Mouse (Mus musculus): ENCODE results near the gene Lefty2. TPM values are rescaled to one million over a fixed set of nuclear protein-coding genes. Genes with fewer than 3 reads are reported as not detected.
"Not testable (repeated sequence)": the region's sequence is repeated elsewhere in the genome, so short reads cannot be mapped to it uniquely, and the experiment has no call there.

Lefty2 gene
- polyA plus RNA-seq, 1 experiment from 2014 or later: 0.28 TPM

GRCm38 (mm10) chr1:180917053-180917452 lies 24.1 kb downstream of the Lefty2 start:
- Histone ChIP-seq H3K27me3 (no peaks in the 10 kb centered on the region), H3K4me3 (no peak overlapping the region), H3K9ac (no peak overlapping the region), H3K4me1 (peaks cover 22% of the 10 kb centered on the region), H3K27ac (no peak overlapping the region), H3K9me3 (no peaks in the 10 kb centered on the region), H3K36me3 (no peaks in the 10 kb centered on the region), H3K4me2 (no peak overlapping the region)
- no peak for ATAC-seq (ENCODE audit: insufficient number of reproducible peaks, low FRiP score, low TSS enrichment, low read depth)
- WGBS: 46% methylated on average over 1 of the region's 1 CpGs

- WGBS: 42% methylated on average over 8 of the region's 8 CpGs
Measured at GRCm38 (mm10) chr1:180919686-180920085, 26.8 kb downstream of the Lefty2 start.

GRCm38 (mm10) chr1:180922273-180923048 lies 29.6 kb downstream of the Lefty2 start:
- Histone ChIP-seq H3K9me3 (no peaks in the 10 kb centered on the region), H3K4me1 (no peaks in the 10 kb centered on the region), H3K27ac (no peak overlapping the region), H3K4me3 (no peak overlapping the region), H3K27me3 (0 out of 2 replicates have a peak, but pooled peaks cover under 1% of the 10 kb centered on the region), H3K4me2 (no peak overlapping the region), H3K36me3 (no peaks in the 10 kb centered on the region), H3K9ac (no peak overlapping the region)
- no peak for ATAC-seq (ENCODE audit: insufficient number of reproducible peaks, low FRiP score, low TSS enrichment, low read depth)
- WGBS: 53% methylated on average over 6 of the region's 6 CpGs

More at GRCm38 (mm10) chr1:180919686-180920085, 26.8 kb downstream of the Lefty2 start:
- Histone ChIP-seq H3K27me3 (no peaks in the 10 kb centered on the region), H3K4me2 (no peak overlapping the region), H3K4me3 (no peak overlapping the region), H3K9me3 (no peaks in the 10 kb centered on the region), H3K27ac (no peak overlapping the region), H3K4me1 (no peaks in the 10 kb centered on the region), H3K36me3 (no peaks in the 10 kb centered on the region), H3K9ac (no peak overlapping the region)
- no peak for ATAC-seq (ENCODE audit: insufficient number of reproducible peaks, low FRiP score, low TSS enrichment, low read depth)

GRCm38 (mm10) chr1:180924737-180925136 lies 31.8 kb downstream of the Lefty2 start:
- H3K4me1 ChIP-seq: no peaks in the 10 kb centered on the region
- no peaks in the 10 kb centered on the region for H3K9me3 ChIP-seq
- no peak overlapping the region for H3K4me3 ChIP-seq
- 45% methylated on average over 2 of the region's 2 CpGs for WGBS
- no peak overlapping the region for H3K4me2 ChIP-seq
- no peak overlapping the region for H3K27ac ChIP-seq
- no peak for ATAC-seq (ENCODE audit: insufficient number of reproducible peaks, low FRiP score, low TSS enrichment, low read depth)
- no peaks in the 10 kb centered on the region for H3K36me3 ChIP-seq
- no peak overlapping the region for H3K9ac ChIP-seq
- peaks cover 9% of the 10 kb centered on the region; the same call in 1 of the 2 replicates for H3K27me3 ChIP-seq

- 73% methylated on average over 4 of the region's 4 CpGs for WGBS
- no peak overlapping the region for H3K4me3 ChIP-seq
- H3K9me3 ChIP-seq: no peaks in the 10 kb centered on the region
- H3K4me1 ChIP-seq: no peaks in the 10 kb centered on the region
- H3K36me3 ChIP-seq: no peaks in the 10 kb centered on the region
- ATAC-seq (ENCODE audit: insufficient number of reproducible peaks, low FRiP score, low TSS enrichment, low read depth): no peak
- peaks cover 9% of the 10 kb centered on the region; the same call in 1 of the 2 replicates for H3K27me3 ChIP-seq
- no peak overlapping the region for H3K9ac ChIP-seq
- H3K4me2 ChIP-seq: no peak overlapping the region
- no peak overlapping the region for H3K27ac ChIP-seq
Measured at GRCm38 (mm10) chr1:180926286-180926685, 33.4 kb downstream of the Lefty2 start.

- H3K9me3 ChIP-seq: no peaks in the 10 kb centered on the region
- no peaks in the 10 kb centered on the region for H3K4me1 ChIP-seq
- WGBS: 40% methylated on average over 2 of the region's 2 CpGs
- no peak overlapping the region for H3K9ac ChIP-seq
- H3K4me3 ChIP-seq: no peak overlapping the region
- no peaks in the 10 kb centered on the region for H3K36me3 ChIP-seq
- H3K4me2 ChIP-seq: no peak overlapping the region
- ATAC-seq (ENCODE audit: insufficient number of reproducible peaks, low FRiP score, low TSS enrichment, low read depth): no peak
- H3K27ac ChIP-seq: no peak overlapping the region
- peaks cover 27% of the 10 kb centered on the region for H3K27me3 ChIP-seq
Measured at GRCm38 (mm10) chr1:180929599-180929998, 36.7 kb downstream of the Lefty2 start.

GRCm38 (mm10) chr1:180931106-180931505 lies 38.2 kb downstream of the Lefty2 start:
- H3K4me1 ChIP-seq: no peaks in the 10 kb centered on the region
- no peak overlapping the region for H3K4me3 ChIP-seq
- H3K9ac ChIP-seq: no peak overlapping the region
- no peaks in the 10 kb centered on the region for H3K9me3 ChIP-seq
- no peak for ATAC-seq (ENCODE audit: insufficient number of reproducible peaks, low FRiP score, low TSS enrichment, low read depth)
- H3K4me2 ChIP-seq: no peak overlapping the region
- peaks cover 42% of the 10 kb centered on the region for H3K27me3 ChIP-seq
- 51% methylated on average over 3 of the region's 3 CpGs for WGBS
- H3K27ac ChIP-seq: no peak overlapping the region
- no peaks in the 10 kb centered on the region for H3K36me3 ChIP-seq

- Histone ChIP-seq H3K4me1 (0 out of 2 replicates have a peak, but pooled peaks cover 5% of the 10 kb centered on the region), H3K4me2 (no peak overlapping the region), H3K4me3 (no peak overlapping the region), H3K36me3 (no peaks in the 10 kb centered on the region), H3K27ac (no peak overlapping the region), H3K27me3 (peaks cover 43% of the 10 kb centered on the region), H3K9ac (no peak overlapping the region), H3K9me3 (no peaks in the 10 kb centered on the region)
- 30% methylated on average over 6 of the region's 6 CpGs for WGBS
- ATAC-seq (ENCODE audit: insufficient number of reproducible peaks, low FRiP score, low TSS enrichment, low read depth): no peak
Measured at GRCm38 (mm10) chr1:180933659-180934058, 40.8 kb downstream of the Lefty2 start.

GRCm38 (mm10) chr1:180934467-180935419 lies 41.8 kb downstream of the Lefty2 start, which contains the start of gene Lefty1:
Lefty1 (plus strand) TSS chr1:180935022.
- no peak within 1 kb of the TSS for H3K4me2 ChIP-seq
- no peaks in the 10 kb centered on the region for H3K36me3 ChIP-seq
- H3K9ac ChIP-seq: no peak within 1 kb of the TSS
- no peak within 1 kb of the TSS for H3K27ac ChIP-seq
- no peak for ATAC-seq (ENCODE audit: insufficient number of reproducible peaks, low FRiP score, low TSS enrichment, low read depth)
- no peak within 1 kb of the TSS for H3K4me3 ChIP-seq
- 21% methylated on average over 21 of the region's 21 CpGs for WGBS
- H3K9me3 ChIP-seq: no peaks in the 10 kb centered on the region
- H3K27me3 ChIP-seq: peaks cover 43% of the 10 kb centered on the region
- H3K4me1 ChIP-seq: 0 out of 2 replicates have a peak, but pooled peaks cover 5% of the 10 kb centered on the region

- H3K9ac ChIP-seq, H3K36me3 ChIP-seq, H3K27ac ChIP-seq, H3K9me3 ChIP-seq: not testable (repeated sequence)
- 4% methylated on average over 39 of the region's 41 CpGs for WGBS
- ATAC-seq (ENCODE audit: insufficient number of reproducible peaks, low FRiP score, low TSS enrichment, low read depth): 0 out of 2 replicates have a peak, but pooled peaks have one; percentile 16
- H3K27me3 ChIP-seq: peaks cover 43% of the 10 kb centered on the region
- H3K4me1 ChIP-seq: peaks cover 14% of the 10 kb centered on the region
- peak overlapping the region; percentile 48 for H3K4me2 ChIP-seq
- H3K4me3 ChIP-seq: peak overlapping the region; percentile 32
Measured at GRCm38 (mm10) chr1:180936610-180937398, 43.9 kb downstream of the Lefty2 start.

- H3K4me3 ChIP-seq; ATAC-seq (ENCODE audit: insufficient number of reproducible peaks, low FRiP score, low TSS enrichment, low read depth); H3K9ac ChIP-seq; H3K27ac ChIP-seq; H3K36me3 ChIP-seq; H3K9me3 ChIP-seq; H3K4me2 ChIP-seq: not testable (repeated sequence)
- peaks cover 43% of the 10 kb centered on the region for H3K27me3 ChIP-seq
- 47% methylated on average over 13 of the region's 13 CpGs for WGBS
- H3K4me1 ChIP-seq: peaks cover 17% of the 10 kb centered on the region
Measured at GRCm38 (mm10) chr1:180937631-180938030, 44.7 kb downstream of the Lefty2 start.
